Mouse (Mus musculus) heart, embryonic 16.5 days (tissue): ENCODE results near the gene Carm1. TPM values are rescaled to one million over a fixed set of nuclear protein-coding genes. Genes with fewer than 3 reads are reported as not detected.

Experiments
- ATAC-seq: fragments of 200-750 bp; cut with Nextera tagmentation; replicated peaks from 2 replicates; pipeline ENCODE4 v1.8.0; 2017; ENCODE audit warnings: moderate number of reproducible peaks; ENCODE audit not compliant: insufficient read depth, low FRiP score; ENCODE audit errors: extremely low read depth
- H3K27ac ChIP-seq: fragments of 300-500 bp; sonication (generic); 2 replicates; pipeline ENCODE4 v1.5.1; 2014; ENCODE audit warnings: mild to moderate bottlenecking, low read length, control low read depth, moderate library complexity
- H3K27me3 ChIP-seq: fragments of 300-500 bp; sonication (generic); 2 replicates; pipeline ENCODE4 v1.6.1; 2014; ENCODE audit warnings: low read length, mixed read lengths; ENCODE audit not compliant: control insufficient read depth, insufficient read depth
- H3K36me3 ChIP-seq: fragments of 300-500 bp; sonication (generic); 2 replicates; pipeline ENCODE4 v1.6.1; 2014; ENCODE audit not compliant: control insufficient read depth, insufficient read depth
- H3K4me1 ChIP-seq: fragments of 300-500 bp; sonication (generic); 2 replicates; pipeline ENCODE4 v1.6.1; 2014; ENCODE audit warnings: low read length, mixed read lengths; ENCODE audit not compliant: control insufficient read depth, insufficient read depth
- H3K4me2 ChIP-seq: fragments of 300-500 bp; sonication (generic); 2 replicates; pipeline ENCODE4 v1.6.1; 2014; ENCODE audit warnings: low read depth, mild to moderate bottlenecking, control low read depth, low read length
- H3K4me3 ChIP-seq: fragments of 300-500 bp; sonication (generic); 2 replicates; pipeline ENCODE4 v1.5.1; 2014; ENCODE audit warnings: mild to moderate bottlenecking, control low read depth, low read length
- H3K9ac ChIP-seq: fragments of 300-500 bp; sonication (generic); 2 replicates; pipeline ENCODE4 v1.6.1; 2014; ENCODE audit warnings: low read length, control low read depth
- H3K9me3 ChIP-seq: fragments of 300-500 bp; sonication (generic); replicated peaks from 2 replicates; pipeline ENCODE4 v1.6.1; 2016; ENCODE audit warnings: low read length; ENCODE audit not compliant: control insufficient read depth
- WGBS: fragments of 180-500 bp; shearing (Covaris S2); extraction: QIAGEN DNeasy Blood & Tissue Kit; methylation state at CpG from one replicate; pipeline ENCODE4 v1.1.7; 2014; 5-methylcytosine and 5-hydroxymethylcytosine counted together
- polyA plus RNA-seq: library from polyadenylated mRNA; unstranded; fragments of >200 nt; fragmentation: Nextera tagmentation; extraction: Ambion mirVana; gene quantifications from 2 replicates; pipeline ENCODE4 v1.2.1, GENCODE M21; 2015

Gene Carm1
- polyA plus RNA-seq, 1 experiment from 2014 or later = 17.2 TPM

- H3K9me3 ChIP-seq = no peaks in the 10 kb centered on the region
- under 1% methylated on average over 67 of the region's 67 CpGs for WGBS
These were observed 542 bp upstream of the Carm1 start for GRCm38 (mm10) chr9:21545916-21546788.

DNA sequence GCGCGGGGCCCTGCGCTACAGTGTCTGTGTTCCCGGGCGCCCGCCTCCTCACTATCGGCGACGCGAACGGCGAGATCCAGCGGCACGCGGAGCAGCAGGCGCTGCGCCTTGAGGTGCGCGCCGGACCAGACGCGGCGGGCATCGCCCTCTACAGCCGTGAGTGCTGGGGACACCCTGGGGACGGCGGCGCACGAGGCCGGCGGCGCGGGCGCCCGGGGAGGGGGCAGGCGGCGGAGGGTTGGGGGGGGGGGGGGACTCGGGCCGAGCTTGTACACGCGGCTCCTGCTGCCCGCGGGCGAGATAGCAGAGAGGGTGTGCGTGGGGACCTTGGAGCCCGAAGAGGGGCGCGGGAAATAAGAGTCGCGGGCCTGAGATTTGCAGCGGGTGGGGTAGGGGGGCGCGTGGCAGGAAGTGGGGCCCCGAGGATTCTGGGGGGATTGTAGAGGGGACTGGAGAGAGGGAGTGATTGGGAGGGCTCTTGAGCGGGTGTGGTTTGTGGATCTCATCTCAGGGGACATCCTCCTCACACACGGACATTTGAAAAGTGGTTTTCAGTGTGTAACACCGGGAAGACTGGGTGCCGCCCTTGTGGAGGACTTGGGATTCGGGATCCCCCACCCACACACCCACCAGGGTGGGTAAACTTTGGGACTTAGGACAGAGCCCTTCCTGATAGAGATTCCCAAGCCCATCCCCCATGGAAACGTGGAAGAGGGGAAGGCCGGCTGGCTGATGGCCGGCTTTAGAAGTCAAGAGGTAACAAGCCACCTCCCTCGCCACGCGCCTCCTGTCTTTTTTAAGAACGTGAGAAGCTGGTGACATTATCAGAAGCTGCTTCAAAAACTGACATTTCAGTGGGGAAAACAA lies 614 bp downstream of the Carm1 start:
- WGBS = under 1% methylated on average over 56 of the region's 66 CpGs
- H3K4me1 ChIP-seq = peaks cover 13% of the 10 kb centered on the region
- H3K9ac ChIP-seq = peak overlapping the region; percentile 96
- peak overlapping the region; percentile 80 for H3K4me3 ChIP-seq
- H3K27me3 ChIP-seq = no peaks in the 10 kb centered on the region
- H3K9me3 ChIP-seq = no peaks in the 10 kb centered on the region
- peak overlapping the region; percentile 71 for H3K4me2 ChIP-seq
- peak; percentile 5 for ATAC-seq
- H3K27ac ChIP-seq = peak overlapping the region; percentile 97
- H3K36me3 ChIP-seq = no peaks in the 10 kb centered on the region

More at GRCm38 (mm10) chr9:21545916-21546788, 542 bp upstream of the Carm1 start:
- Histone ChIP-seq H3K36me3 (no peaks in the 10 kb centered on the region), H3K27me3 (no peaks in the 10 kb centered on the region), H3K4me2 (peak overlapping the region; percentile 71), H3K27ac (peak overlapping the region; percentile 97), H3K4me1 (peaks cover 13% of the 10 kb centered on the region), H3K4me3 (peak overlapping the region; percentile 80), H3K9ac (peak overlapping the region; percentile 74)
- peak; percentile 93 for ATAC-seq

GRCm38 (mm10) chr9:21551049-21551448 lies 4.4 kb downstream of the Carm1 start:
- Histone ChIP-seq H3K27ac (no peak overlapping the region), H3K36me3 (no peaks in the 10 kb centered on the region), H3K4me3 (no peak overlapping the region), H3K27me3 (no peaks in the 10 kb centered on the region), H3K4me1 (peaks cover 12% of the 10 kb centered on the region), H3K9me3 (no peaks in the 10 kb centered on the region), H3K4me2 (no peak overlapping the region), H3K9ac (no peak overlapping the region)
- WGBS = 94% methylated on average over 2 of the region's 2 CpGs
- ATAC-seq = no peak

DNA sequence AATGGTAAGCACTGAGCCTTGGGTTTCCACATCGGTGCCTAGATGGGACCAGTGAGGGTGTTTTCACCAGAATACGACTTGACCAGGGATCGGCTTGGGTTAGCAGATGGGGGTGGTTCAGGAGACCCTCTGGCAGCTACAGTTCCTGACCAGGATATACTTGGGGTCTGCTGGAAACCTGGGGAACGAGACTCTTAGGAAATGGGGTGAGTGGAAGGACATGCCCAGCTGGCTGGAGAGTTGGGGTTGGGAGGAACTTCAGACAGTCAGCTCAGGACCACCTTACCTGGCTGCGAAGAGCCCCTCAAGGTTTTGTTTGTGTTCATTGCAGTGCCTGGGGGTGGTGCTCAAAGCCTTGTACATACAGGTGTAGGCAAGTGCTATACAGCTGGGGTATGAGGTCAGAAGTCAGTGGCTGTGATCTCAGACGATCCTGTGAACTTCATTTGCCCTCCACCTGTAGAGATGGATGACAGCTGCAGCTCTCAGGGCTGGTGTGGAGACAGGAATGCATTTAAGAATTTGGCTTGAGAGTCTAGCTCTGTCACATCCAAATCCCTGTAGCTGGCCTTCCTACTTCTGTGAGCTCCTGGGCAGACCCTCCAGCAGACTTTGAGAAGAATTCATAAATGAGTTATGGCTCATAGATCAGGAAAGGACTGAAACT lies 7.0 kb downstream of the Carm1 start:
- WGBS = 79% methylated on average over 6 of the region's 6 CpGs
- H3K27ac ChIP-seq = no peak overlapping the region
- H3K4me1 ChIP-seq = peaks cover 21% of the 10 kb centered on the region
- no peaks in the 10 kb centered on the region for H3K27me3 ChIP-seq
- H3K4me3 ChIP-seq = no peak overlapping the region
- no peak for ATAC-seq
- no peak overlapping the region for H3K9ac ChIP-seq
- no peaks in the 10 kb centered on the region for H3K9me3 ChIP-seq
- no peak overlapping the region for H3K4me2 ChIP-seq
- no peaks in the 10 kb centered on the region for H3K36me3 ChIP-seq

GRCm38 (mm10) chr9:21555198-21555742 lies 8.6 kb downstream of the Carm1 start:
- Histone ChIP-seq H3K4me1 (peaks cover 21% of the 10 kb centered on the region), H3K9ac (no peak overlapping the region), H3K4me3 (no peak overlapping the region), H3K4me2 (no peak overlapping the region), H3K9me3 (no peaks in the 10 kb centered on the region), H3K36me3 (no peaks in the 10 kb centered on the region), H3K27ac (no peak overlapping the region), H3K27me3 (no peaks in the 10 kb centered on the region)
- ATAC-seq = no peak
- 85% methylated on average over 6 of the region's 6 CpGs for WGBS

DNA sequence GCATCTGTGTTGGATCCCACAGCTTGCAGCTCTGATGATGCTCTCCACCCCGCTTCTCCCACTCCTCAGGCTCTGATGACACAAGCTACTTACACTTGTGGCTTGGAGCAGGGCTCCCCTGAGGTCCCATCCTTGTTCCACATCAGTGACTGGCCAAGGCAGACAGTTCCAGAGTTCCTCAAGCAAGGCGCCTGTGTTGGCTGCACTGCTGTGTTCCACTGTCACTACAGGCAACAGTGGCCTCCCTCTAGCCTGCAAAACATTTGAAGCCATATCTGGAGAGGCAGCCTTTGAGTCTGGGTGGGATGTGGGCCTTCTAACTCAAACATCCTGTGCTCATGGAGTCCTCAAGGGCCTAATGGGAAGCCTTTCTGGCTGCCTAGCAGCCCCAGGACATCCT lies 10.3 kb downstream of the Carm1 start:
- ATAC-seq = no peak
- Histone ChIP-seq H3K27me3 (no peaks in the 10 kb centered on the region), H3K36me3 (no peaks in the 10 kb centered on the region), H3K9ac (no peak overlapping the region), H3K4me3 (no peak overlapping the region), H3K27ac (no peak overlapping the region), H3K4me2 (no peak overlapping the region), H3K9me3 (no peaks in the 10 kb centered on the region), H3K4me1 (peaks cover 21% of the 10 kb centered on the region)
- WGBS = 80% methylated on average over 2 of the region's 2 CpGs

- no peak overlapping the region for H3K4me3 ChIP-seq
- H3K4me2 ChIP-seq = no peak overlapping the region
- H3K9me3 ChIP-seq = no peaks in the 10 kb centered on the region
- H3K27me3 ChIP-seq = no peaks in the 10 kb centered on the region
- peak overlapping the region; percentile 68; the same call in 1 of the 2 replicates for H3K27ac ChIP-seq
- no peak for ATAC-seq
- WGBS = 92% methylated on average over 2 of the region's 2 CpGs
- H3K36me3 ChIP-seq = no peaks in the 10 kb centered on the region
- no peak overlapping the region for H3K9ac ChIP-seq
- H3K4me1 ChIP-seq = peaks cover 21% of the 10 kb centered on the region
These were observed 10.9 kb downstream of the Carm1 start for GRCm38 (mm10) chr9:21557556-21557955.

- Histone ChIP-seq H3K4me2 (no peak overlapping the region), H3K9ac (no peak overlapping the region), H3K27ac (peak overlapping the region; percentile 68), H3K9me3 (no peaks in the 10 kb centered on the region), H3K4me3 (no peak overlapping the region), H3K27me3 (no peaks in the 10 kb centered on the region), H3K4me1 (peaks cover 21% of the 10 kb centered on the region), H3K36me3 (no peaks in the 10 kb centered on the region)
- ATAC-seq = peak; percentile 33; the same call in 1 of the 2 replicates
- WGBS = 39% methylated on average over 4 of the region's 4 CpGs
These were observed 11.7 kb downstream of the Carm1 start for GRCm38 (mm10) chr9:21558366-21558765.
